Mouse (Mus musculus) frontal cortex, postnatal 36 days (tissue): ENCODE results near the gene Traf4.
A peak's percentile ranks its signal among the peaks of the same experiment; 100 is the strongest.
"Not testable (repeated sequence)": the region's sequence is repeated elsewhere in the genome, so short reads cannot be mapped to it uniquely, and the experiment has no call there.

ENCODE experiments used
- DNase-seq, 2 experiments: peaks; one replicate each; pipeline ENCODE4 v3.0.0; 2022; ENCODE audit warnings: low spot score in 2 of 2

Gene Traf4

DNA sequence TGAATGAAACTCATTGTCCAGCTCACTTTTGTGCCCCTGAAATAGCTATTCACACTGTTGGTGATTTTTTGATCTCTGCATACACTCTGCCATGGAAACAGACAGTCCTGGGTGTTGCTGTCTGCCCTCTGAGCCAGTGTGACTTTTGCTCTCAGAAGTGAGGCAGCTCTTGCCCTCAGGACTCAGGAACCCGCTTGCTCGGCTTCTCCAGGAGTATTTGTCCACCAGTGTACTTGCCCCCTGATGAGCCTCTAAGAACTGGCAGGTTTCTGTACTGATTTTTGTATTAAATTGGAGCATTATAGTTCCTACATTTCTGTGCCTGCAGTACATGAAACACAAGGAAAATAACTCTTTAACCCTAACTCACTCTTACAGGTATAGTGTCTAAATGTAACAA is 21.9 kb downstream of the Traf4 start:
- no peak for DNase-seq

DNA sequence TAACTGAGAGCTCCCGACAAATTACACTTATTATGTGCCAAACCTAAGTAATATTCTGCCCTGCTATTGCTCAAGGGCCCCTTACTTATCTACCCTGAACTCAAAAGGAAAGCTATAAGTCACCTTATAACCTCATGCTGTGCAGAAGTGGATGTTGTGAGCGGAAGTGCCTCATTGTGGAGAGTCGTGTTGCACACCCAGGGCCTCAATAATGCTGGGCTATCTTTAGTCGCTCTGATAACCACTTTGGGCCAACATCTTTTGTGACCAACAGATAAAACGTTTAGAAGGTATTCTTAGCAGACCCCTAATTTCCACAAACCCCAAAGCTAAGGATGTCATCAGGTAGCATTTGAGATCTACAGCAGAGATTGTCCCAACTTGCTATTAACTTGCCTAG is 24.7 kb downstream of the Traf4 start:
- DNase-seq, result no peak

DNA sequence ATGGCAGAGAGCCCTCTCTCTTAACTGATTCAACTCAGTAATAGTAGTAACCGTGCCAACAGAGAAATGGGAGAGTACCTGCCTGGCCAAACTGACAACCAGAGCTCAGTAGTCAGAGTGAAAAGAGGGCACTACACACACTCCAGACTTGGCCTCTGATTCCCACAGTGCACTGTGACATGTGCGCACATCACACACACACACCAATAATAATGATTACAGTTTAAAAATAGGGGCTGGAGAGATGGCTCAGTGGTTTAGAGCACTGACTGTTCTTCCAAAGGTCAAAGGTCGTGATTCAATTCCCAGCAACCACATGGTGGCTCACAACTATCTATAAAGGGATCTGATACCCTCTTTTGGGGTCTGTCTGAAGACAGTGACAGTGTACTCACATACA is 27.4 kb downstream of the Traf4 start:
- no peak for DNase-seq

DNA sequence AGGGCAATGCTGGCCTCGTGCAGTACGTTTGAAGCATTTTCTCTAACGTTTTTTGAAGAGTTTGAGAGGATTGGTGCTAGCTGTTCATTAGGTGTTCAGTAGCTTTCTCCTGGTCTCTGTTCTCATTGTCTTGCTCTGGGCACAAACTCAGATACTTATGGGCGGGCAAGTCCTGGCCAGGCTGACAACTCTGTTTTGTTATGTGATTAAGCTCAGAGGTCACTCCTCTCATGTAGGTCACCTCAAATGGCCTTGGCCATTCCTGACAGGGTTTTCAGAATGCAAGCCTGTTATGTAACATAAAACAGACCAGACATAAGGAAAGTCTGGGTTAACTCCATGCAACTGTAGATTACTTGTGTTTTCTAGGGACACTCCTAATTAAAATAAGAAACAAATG is 27.8 kb downstream of the Traf4 start:
- no peak for DNase-seq

DNA sequence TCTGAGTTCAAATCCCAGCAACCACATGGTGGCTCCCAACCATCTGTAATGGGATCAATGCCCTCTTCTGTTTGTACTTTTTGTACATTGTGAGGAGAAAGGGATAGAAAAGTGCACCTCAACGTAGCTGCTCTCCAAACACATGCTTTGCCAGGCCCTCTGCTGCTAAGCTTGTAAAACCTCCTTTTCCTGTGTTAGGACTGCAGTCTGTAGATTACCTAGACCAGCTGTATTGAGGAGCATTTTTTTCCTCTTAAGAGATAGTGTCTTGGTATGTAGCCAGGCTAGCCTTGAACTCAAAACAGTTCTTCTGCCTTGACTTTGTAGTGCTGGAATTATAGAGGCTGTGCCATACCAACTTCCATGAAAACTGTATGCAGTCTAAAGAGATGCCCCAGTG is 29.3 kb downstream of the Traf4 start:
- DNase-seq, result no peak

DNA sequence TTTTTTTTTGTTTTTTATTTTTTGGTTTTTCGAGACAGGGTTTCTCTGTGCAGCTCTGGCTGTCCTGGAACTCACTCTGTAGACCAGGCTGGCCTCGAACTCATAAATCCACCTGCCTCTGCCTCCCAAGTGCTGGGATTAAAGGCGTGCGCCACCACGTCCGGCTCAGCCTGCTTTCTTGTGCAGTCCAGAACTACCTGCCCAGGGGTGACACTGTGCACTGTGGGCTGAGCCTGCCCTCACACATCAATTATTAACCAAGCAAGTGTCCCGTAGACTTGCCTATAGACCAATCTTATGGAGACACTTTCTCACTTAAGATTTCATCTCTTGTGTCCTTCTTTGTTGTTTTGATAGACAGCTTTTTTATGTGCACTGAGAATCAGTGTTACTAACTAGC is 30.1 kb downstream of the Traf4 start:
- not testable (repeated sequence) for DNase-seq

DNA sequence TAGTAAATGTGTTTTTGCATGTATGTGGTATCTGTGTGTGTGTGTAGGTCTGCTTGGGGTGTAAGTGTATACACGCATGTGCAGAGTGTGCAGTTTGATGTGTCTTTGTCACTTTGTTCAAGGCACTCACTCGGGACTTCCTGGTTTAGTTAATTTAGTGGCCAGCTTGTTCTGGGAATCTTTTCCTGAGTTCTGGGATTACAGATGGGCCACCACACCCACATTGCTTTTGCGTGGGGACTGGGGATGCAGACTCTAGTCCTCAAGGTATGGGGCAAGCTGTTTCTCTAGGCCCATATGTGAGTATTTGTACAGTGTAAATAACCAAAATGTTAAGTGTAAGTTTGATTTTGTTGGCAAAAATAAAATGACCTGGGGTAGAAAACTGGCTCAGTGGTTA is 31.0 kb downstream of the Traf4 start:
- DNase-seq, result no peak

DNA sequence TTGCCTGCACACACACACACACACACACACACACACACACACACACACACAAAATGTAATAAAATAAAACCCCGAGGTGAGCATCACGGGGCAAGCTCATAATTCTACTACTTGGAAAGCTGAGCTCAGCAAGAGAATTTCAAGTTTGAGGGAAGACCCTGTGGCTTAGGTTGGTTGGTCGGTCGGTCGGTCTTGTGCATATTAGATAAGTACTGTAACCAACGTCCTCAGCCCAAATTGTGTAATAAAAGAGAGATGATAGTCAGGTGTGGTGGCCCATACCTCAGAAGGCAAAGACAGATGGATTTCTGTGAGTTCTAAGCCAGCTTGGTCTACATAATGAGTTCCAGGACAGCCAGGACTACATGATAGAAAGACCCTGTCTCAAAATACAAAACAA is 31.5 kb downstream of the Traf4 start:
- DNase-seq, result no peak

DNA sequence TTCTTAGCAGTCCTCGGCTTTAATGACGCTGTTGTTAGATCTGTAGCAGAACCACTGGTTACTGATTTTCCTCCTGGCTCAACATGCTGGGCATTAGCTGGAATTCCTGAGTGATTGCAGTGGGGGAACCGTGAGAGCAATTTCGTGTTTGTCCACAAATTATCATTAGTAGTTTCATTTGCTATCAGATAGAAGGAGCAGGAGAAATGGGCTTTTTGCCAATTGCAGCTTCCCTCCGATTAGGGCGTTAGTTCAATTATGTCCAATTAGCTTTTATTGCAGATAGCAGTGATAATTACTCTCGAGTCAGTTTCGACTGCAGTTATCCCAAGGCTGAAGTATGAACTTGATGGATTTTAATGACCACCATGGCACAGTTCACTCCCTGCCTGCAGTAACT is 35.9 kb downstream of the Traf4 start:
- no peak for DNase-seq

DNA sequence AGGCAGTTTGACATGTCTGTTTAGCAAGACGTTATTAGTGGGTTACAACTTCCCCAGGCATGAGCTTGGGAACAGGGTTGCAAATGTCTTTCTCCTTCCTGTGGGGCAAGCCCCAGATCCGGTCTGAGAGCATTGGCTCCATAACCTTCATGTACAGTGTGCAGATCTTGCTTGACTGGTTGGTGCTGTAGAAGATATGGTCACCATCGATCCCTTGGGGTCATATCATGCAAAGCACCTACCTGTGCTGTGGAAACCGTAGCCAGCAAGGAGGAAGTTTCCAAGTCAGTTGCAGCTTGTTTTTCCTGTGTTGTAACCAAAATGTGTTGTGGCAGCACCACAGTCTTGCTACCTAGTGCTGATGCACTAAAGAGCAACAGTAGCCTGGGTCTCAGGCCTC is 38.6 kb downstream of the Traf4 start:
- DNase-seq, result no peak

DNA sequence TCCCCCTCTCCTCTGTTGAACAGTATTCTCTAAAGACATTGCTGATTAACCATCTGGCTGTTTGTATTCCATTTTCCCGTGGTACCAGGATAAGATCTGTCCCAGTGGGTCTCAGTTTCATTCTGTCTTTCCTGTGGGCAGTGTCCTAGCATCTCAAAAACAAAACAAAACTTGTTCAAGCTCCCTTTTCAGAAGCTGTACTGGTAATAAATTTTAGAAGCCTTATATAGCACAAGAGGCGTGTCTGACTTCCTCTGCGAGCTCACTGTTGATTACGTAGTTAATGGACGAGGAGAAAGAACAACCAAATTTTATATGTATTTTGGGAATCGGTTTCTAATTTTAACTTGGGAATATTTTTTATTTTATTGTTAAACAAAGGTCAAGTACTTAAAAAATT is 39.7 kb downstream of the Traf4 start:
- DNase-seq, result no peak

DNA sequence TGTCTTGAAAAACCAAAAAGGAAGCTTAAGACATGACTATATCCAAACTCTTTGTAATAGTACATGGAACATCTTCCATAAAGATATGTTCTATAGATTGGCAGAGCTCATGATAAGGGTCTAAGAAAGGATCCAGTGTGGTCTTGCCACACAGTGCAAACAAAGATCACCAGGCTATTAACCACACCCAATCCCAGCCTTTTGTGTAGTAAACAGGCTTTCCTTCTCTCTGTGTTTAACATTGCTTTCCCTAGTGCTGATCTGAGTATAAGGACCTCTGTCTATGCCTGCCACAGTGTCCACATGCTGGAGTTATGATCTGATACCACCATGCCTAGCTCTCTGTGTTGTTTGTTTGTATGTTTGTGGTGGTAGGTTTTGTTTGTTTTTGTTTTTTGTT is 41.6 kb downstream of the Traf4 start:
- DNase-seq, result no peak

DNA sequence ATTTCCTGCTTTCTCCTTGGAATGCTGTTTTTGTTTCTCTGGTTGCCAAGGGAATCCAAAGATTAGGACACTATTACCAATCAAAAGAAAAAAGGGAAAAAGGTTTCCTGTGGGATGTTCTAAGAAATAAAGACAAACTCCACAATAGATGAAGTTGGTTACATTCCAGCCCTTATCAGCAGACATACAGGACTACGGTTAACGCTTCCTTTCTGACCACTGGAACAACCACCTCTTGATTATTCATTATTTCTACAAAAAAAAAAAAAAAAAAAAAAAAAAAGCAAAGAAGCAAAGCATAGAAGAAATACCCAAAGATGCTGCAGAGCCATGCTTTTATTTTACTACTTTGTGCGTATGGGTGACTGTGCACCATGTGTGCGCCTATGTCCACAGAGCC is 42.6 kb downstream of the Traf4 start:
- DNase-seq, result no peak

DNA sequence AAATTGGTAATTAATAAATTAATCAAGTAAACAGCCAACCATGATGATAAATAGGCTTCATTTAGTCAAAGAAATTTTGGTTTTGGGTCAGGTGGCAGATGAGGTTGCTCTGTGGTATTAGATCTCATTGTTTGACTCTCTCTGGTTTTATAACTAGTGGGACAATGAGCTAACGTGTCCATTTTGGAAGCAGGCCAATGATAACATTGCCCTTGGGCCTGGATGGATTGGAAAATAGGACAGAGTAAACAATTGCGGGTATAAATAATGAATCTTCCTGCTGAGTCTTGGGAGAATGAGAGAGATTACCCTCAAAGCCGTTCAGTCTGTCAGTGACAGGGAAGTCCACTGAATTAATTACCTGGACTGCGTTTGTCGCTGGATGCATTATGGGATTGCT is 44.2 kb downstream of the Traf4 start:
- no peak for DNase-seq

DNA sequence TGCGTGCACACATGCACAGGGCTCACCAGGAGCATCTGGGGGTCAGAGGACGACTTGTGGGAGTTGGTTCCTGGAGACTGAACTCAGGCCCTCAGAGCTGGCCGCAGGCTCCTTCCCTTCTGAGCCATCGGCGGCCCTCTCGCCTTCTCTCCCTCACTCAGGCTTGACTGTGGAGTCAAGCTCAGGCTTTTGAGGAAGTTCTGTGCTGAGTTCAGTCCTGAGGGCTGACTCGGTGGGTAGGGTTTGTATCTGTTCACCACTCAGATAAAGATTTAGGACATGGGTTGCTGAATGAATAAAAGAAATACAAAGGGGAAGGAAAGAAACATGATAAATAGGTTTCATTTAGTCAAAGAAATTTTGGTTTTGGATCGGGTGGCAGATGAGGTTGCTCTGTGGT is 45.5 kb downstream of the Traf4 start:
- no peak for DNase-seq

DNA sequence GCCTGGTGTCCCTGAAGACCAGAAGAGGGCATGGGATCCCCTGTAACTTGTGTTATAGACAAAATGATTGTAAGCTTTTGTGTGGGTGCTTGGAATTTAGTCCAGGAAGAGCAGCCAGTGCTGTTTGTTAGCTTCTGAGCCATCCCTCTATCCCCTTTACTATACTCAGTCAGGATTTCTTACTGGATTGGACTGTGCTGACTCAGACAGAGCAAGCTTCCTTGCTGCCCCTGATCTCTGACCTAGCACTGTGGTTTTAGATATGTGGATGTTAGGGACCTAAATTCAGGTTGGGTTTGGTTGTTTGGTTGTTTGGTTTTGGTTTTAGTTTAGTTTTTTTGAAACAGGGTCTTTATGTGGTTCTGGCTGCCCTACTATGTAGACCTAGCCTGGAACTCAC is 46.9 kb downstream of the Traf4 start:
- DNase-seq, result no peak

DNA sequence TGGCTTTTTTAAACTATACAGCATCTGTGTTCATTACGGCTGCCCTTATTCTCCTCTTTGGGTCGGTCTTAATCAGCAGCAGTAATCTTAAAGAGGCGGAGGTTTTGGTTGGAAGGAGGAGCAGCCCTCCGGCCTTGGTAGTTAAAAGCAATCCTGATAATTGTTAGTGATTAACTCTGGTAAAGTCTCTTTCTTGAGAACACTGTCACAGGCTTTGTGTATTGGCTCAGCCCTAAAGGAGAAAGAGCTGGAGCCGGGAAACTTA is 49.3 kb downstream of the Traf4 start:
- no peak for DNase-seq

DNA sequence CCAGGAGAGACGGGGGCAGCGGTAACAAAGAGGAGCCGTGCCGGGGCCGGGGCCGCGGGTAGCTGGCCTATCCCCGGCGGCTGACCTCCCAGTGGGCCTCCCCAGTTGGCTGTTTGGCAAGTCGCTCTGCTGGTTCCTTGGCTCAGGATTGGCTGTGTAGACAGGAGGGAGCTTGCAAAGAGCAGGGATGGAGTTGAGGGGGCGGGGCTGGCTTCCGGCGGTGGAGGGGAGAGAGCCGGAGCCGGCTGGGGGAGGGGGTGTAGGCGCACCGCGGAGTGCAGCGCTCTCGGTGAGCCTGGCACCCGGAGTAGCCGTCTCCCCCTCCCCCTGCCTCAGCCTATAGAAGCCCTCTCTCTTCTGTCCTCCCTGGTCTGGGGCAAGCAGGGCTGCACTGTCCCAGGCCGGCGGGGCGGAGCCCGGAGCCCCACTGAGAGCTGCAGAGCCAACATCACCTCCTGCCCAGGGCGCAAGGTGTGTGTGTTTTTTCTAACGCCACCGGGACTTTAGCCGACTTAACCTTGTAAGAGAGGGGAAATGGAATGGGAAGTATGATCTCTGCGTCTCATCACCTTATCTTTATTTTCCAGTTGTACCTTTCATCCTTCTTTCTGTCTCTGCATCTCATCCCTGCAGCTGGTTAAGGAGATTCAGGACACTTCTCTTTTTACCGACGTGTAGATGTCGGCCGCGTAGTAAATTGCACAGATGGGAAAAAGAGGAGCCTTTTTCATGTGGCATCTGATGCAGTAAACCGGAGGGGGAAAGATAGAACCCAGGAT is 49.8 kb downstream of the Traf4 start:
- DNase-seq, result peak; percentile 91 to 92

DNA sequence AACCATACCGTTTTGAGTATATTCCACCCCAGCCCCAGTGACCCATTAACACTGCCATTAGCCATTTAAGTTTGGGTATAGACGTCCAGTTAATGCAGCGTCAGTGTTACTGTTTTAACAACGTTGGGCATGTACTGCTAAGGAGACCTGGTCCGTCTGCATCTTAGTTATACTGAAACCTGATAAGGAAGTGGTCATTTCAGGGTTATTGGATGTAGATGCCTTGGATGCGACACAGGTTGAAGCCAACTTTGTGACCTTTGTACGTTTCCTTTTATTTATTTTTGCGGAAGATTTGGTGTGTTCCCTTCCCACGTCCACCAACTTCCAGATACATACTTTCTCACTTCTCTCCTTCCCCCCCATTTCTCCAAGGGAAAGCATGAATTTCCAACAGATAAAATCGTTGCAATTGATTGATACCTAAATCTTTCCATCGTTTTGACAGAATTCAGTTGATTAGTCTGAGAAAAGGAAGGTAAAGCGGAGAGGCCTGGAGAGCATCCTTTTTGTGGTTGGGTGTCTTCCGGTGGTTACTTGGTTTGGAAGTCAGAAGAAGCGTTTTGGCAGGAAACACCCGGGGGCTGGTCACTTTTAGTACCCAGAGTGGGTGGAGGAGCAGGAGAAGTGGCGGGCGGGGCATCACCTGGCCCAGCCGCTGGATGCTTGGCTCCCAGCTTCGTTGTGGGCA is 50.6 kb downstream of the Traf4 start:
- no peak for DNase-seq

DNA sequence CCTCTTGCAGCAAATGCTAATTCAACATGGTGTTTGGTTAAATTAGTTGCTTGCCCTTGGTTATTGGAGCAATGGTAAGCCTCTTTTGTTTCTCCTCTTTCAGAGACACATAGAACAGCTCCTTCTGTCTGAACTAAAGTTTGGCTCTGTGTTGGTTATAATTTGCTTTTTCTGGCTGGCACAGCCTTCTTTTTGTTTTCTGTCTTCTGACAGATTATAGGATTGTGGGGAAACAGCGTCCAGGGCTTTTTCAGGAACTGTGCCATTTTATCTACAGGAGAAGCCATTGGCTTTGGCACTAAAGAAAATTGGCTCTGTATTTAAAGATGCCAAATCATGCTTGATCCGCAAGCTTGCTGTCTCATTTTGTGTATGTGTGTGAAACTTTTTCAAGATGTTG is 51.8 kb downstream of the Traf4 start:
- DNase-seq, result peak; percentile 27 to 29
